Mouse (Mus musculus): ENCODE measurements around the gene Tubb3. TPM values are rescaled to one million over a fixed set of nuclear protein-coding genes. Genes with fewer than 3 reads are reported as not detected.

The Tubb3 gene
- polyA plus RNA-seq, 1 experiment: 140 TPM

GRCm38 (mm10) chr8:123408586-123409544, 2.4 kb upstream of the Tubb3 start:
- H3K79me2 ChIP-seq (ENCODE audit: control insufficient read depth, insufficient read depth): peaks cover 14% of the 10 kb centered on the region
- H3K27me3 ChIP-seq (ENCODE audit: control insufficient read depth, insufficient read depth, insufficient read length): no peaks in the 10 kb centered on the region
- H3ac ChIP-seq (ENCODE audit: control insufficient read depth, insufficient read length, low read depth): peak overlapping the region; percentile 3
- TF ChIP-seq MAX (IDR thresholded peaks at IDR 0.05) (no peak), USF1 (IDR thresholded peaks at IDR 0.05; ENCODE audit: low read depth) (no peak), CTCF (IDR thresholded peaks at IDR 0.05; ENCODE audit: control insufficient read depth, insufficient read depth, insufficient read length) (no peak), CEBPB (IDR thresholded peaks at IDR 0.05; ENCODE audit: low read depth) (no peak), FOSL1 (IDR thresholded peaks at IDR 0.05; ENCODE audit: insufficient read depth, low read length, poor library complexity, severe bottlenecking) (no peak), MYOG (IDR thresholded peaks at IDR 0.05; ENCODE audit: control insufficient read depth, extremely low read depth, insufficient read length) (no peak), MYOD1 (IDR thresholded peaks at IDR 0.05; ENCODE audit: control insufficient read depth, insufficient read length, low read depth) (peak; percentile 69)
- no peak overlapping the region for H3K4me3 ChIP-seq (ENCODE audit: insufficient read depth, poor library complexity, severe bottlenecking)
- H3K36me3 ChIP-seq (ENCODE audit: control insufficient read depth, insufficient read depth): peaks cover 1% of the 10 kb centered on the region
- peaks cover 2% of the 10 kb centered on the region for H3K79me3 ChIP-seq (ENCODE audit: low read depth)

- H3K27me3 ChIP-seq (ENCODE audit: control insufficient read depth, insufficient read depth, insufficient read length): no peaks in the 10 kb centered on the region
- H3ac ChIP-seq (ENCODE audit: control insufficient read depth, insufficient read length, low read depth): no peak overlapping the region
- TF ChIP-seq CEBPB (IDR thresholded peaks at IDR 0.05; ENCODE audit: low read depth): no peak
- peak; percentile 53 for TF ChIP-seq MYOD1 (IDR thresholded peaks at IDR 0.05; ENCODE audit: control insufficient read depth, insufficient read length, low read depth)
- no peak for TF ChIP-seq MYOG (IDR thresholded peaks at IDR 0.05; ENCODE audit: control insufficient read depth, extremely low read depth, insufficient read length)
- no peak for TF ChIP-seq CTCF (IDR thresholded peaks at IDR 0.05; ENCODE audit: control insufficient read depth, insufficient read depth, insufficient read length)
- no peak for TF ChIP-seq USF1 (IDR thresholded peaks at IDR 0.05; ENCODE audit: low read depth)
- peak; percentile 51 for TF ChIP-seq FOSL1 (IDR thresholded peaks at IDR 0.05; ENCODE audit: insufficient read depth, low read length, poor library complexity, severe bottlenecking)
- no peak for TF ChIP-seq MAX (IDR thresholded peaks at IDR 0.05)
- peaks cover 3% of the 10 kb centered on the region for H3K79me3 ChIP-seq (ENCODE audit: low read depth)
- H3K4me3 ChIP-seq (ENCODE audit: insufficient read depth, poor library complexity, severe bottlenecking): no peak overlapping the region
- H3K36me3 ChIP-seq (ENCODE audit: control insufficient read depth, insufficient read depth): no peaks in the 10 kb centered on the region
- peaks cover 26% of the 10 kb centered on the region for H3K79me2 ChIP-seq (ENCODE audit: control insufficient read depth, insufficient read depth)
Measured at GRCm38 (mm10) chr8:123410049-123410587, 1.1 kb upstream of the Tubb3 start.

GRCm38 (mm10) chr8:123410788-123411187, 436 bp upstream of the Tubb3 start:
- Histone ChIP-seq H3ac (ENCODE audit: control insufficient read depth, insufficient read length, low read depth) (no peak overlapping the region), H3K79me3 (ENCODE audit: low read depth) (peaks cover 3% of the 10 kb centered on the region), H3K79me2 (ENCODE audit: control insufficient read depth, insufficient read depth) (peaks cover 29% of the 10 kb centered on the region), H3K27me3 (ENCODE audit: control insufficient read depth, insufficient read depth, insufficient read length) (no peaks in the 10 kb centered on the region), H3K4me3 (ENCODE audit: insufficient read depth, poor library complexity, severe bottlenecking) (peak overlapping the region; percentile 12), H3K36me3 (ENCODE audit: control insufficient read depth, insufficient read depth) (no peaks in the 10 kb centered on the region)
- TF ChIP-seq MYOD1 (IDR thresholded peaks at IDR 0.05; ENCODE audit: control insufficient read depth, insufficient read length, low read depth) (no peak), CTCF (IDR thresholded peaks at IDR 0.05; ENCODE audit: control insufficient read depth, insufficient read depth, insufficient read length) (no peak), MYOG (IDR thresholded peaks at IDR 0.05; ENCODE audit: control insufficient read depth, extremely low read depth, insufficient read length) (no peak)

GRCm38 (mm10) chr8:123411781-123412327, 630 bp downstream of the Tubb3 start:
- H3K36me3 ChIP-seq (ENCODE audit: control insufficient read depth, insufficient read depth): no peaks in the 10 kb centered on the region
- peak overlapping the region; percentile 69 for H3ac ChIP-seq (ENCODE audit: control insufficient read depth, insufficient read length, low read depth)
- peaks cover 40% of the 10 kb centered on the region for H3K79me2 ChIP-seq (ENCODE audit: control insufficient read depth, insufficient read depth)
- no peak for TF ChIP-seq USF1 (IDR thresholded peaks at IDR 0.05; ENCODE audit: low read depth)
- no peak for TF ChIP-seq CEBPB (IDR thresholded peaks at IDR 0.05; ENCODE audit: low read depth)
- no peak for TF ChIP-seq MYOD1 (IDR thresholded peaks at IDR 0.05; ENCODE audit: control insufficient read depth, insufficient read length, low read depth)
- no peak for TF ChIP-seq MYOG (IDR thresholded peaks at IDR 0.05; ENCODE audit: control insufficient read depth, extremely low read depth, insufficient read length)
- no peak for TF ChIP-seq CTCF (IDR thresholded peaks at IDR 0.05; ENCODE audit: control insufficient read depth, insufficient read depth, insufficient read length)
- TF ChIP-seq FOSL1 (IDR thresholded peaks at IDR 0.05; ENCODE audit: insufficient read depth, low read length, poor library complexity, severe bottlenecking): no peak
- no peak for TF ChIP-seq MAX (IDR thresholded peaks at IDR 0.05)
- H3K27me3 ChIP-seq (ENCODE audit: control insufficient read depth, insufficient read depth, insufficient read length): no peaks in the 10 kb centered on the region
- peaks cover 3% of the 10 kb centered on the region for H3K79me3 ChIP-seq (ENCODE audit: low read depth)
- peak overlapping the region; percentile 39 for H3K4me3 ChIP-seq (ENCODE audit: insufficient read depth, poor library complexity, severe bottlenecking)

GRCm38 (mm10) chr8:123412560-123413170, 1.4 kb downstream of the Tubb3 start:
- Histone ChIP-seq H3K79me3 (ENCODE audit: low read depth) (peaks cover 3% of the 10 kb centered on the region), H3K79me2 (ENCODE audit: control insufficient read depth, insufficient read depth) (peaks cover 41% of the 10 kb centered on the region), H3K4me3 (ENCODE audit: insufficient read depth, poor library complexity, severe bottlenecking) (peak overlapping the region; percentile 39), H3K27me3 (ENCODE audit: control insufficient read depth, insufficient read depth, insufficient read length) (no peaks in the 10 kb centered on the region), H3K36me3 (ENCODE audit: control insufficient read depth, insufficient read depth) (no peaks in the 10 kb centered on the region), H3ac (ENCODE audit: control insufficient read depth, insufficient read length, low read depth) (peak overlapping the region; percentile 1)
- peak; percentile 59 for TF ChIP-seq MYOD1 (IDR thresholded peaks at IDR 0.05; ENCODE audit: control insufficient read depth, insufficient read length, low read depth)
- no peak for TF ChIP-seq MYOG (IDR thresholded peaks at IDR 0.05; ENCODE audit: control insufficient read depth, extremely low read depth, insufficient read length)
- no peak for TF ChIP-seq CTCF (IDR thresholded peaks at IDR 0.05; ENCODE audit: control insufficient read depth, insufficient read depth, insufficient read length)
- no peak for TF ChIP-seq FOSL1 (IDR thresholded peaks at IDR 0.05; ENCODE audit: insufficient read depth, low read length, poor library complexity, severe bottlenecking)
- no peak for TF ChIP-seq MAX (IDR thresholded peaks at IDR 0.05)
- peak; percentile 87 for TF ChIP-seq USF1 (IDR thresholded peaks at IDR 0.05; ENCODE audit: low read depth)

All from C2C12 (cell line).